Mouse (Mus musculus): Measurements from ENCODE around the gene Bank1.

Bank1 gene

GRCm38 (mm10) chr3:136106452-136106851 is 219.4 kb downstream of the Bank1 start:
- no peak for DNase-seq (ENCODE audit: low read depth, low spot score)

- DNase-seq (ENCODE audit: low read depth, low spot score): no peak
These were observed 222.5 kb downstream of the Bank1 start for GRCm38 (mm10) chr3:136103339-136103738.

GRCm38 (mm10) chr3:136100973-136101500 is 224.8 kb downstream of the Bank1 start:
- no peak for DNase-seq (ENCODE audit: low read depth, low spot score)

GRCm38 (mm10) chr3:136100292-136100691 is 225.6 kb downstream of the Bank1 start:
- DNase-seq (ENCODE audit: low read depth, low spot score): no peak

GRCm38 (mm10) chr3:136086948-136087660 is 238.8 kb downstream of the Bank1 start:
- no peak for DNase-seq (ENCODE audit: low read depth, low spot score)

- DNase-seq (ENCODE audit: low read depth, low spot score): no peak
These were observed 239.4 kb downstream of the Bank1 start for GRCm38 (mm10) chr3:136086431-136086830.

GRCm38 (mm10) chr3:136085077-136085476 is 240.8 kb downstream of the Bank1 start:
- DNase-seq (ENCODE audit: low read depth, low spot score): no peak

- no peak for DNase-seq (ENCODE audit: low read depth, low spot score)
These were observed 241.8 kb downstream of the Bank1 start for GRCm38 (mm10) chr3:136084066-136084465.

- DNase-seq (ENCODE audit: low read depth, low spot score): no peak
These were observed 244.6 kb downstream of the Bank1 start for GRCm38 (mm10) chr3:136081264-136081663.

GRCm38 (mm10) chr3:136078535-136078934 is 247.3 kb downstream of the Bank1 start:
- DNase-seq (ENCODE audit: low read depth, low spot score): no peak

GRCm38 (mm10) chr3:136070394-136070793 is 255.5 kb downstream of the Bank1 start:
- no peak for DNase-seq (ENCODE audit: low read depth, low spot score)

GRCm38 (mm10) chr3:136061907-136062306 is 264.0 kb downstream of the Bank1 start:
- no peak for DNase-seq (ENCODE audit: low read depth, low spot score)

GRCm38 (mm10) chr3:136050635-136051034 is 275.2 kb downstream of the Bank1 start:
- no peak for DNase-seq (ENCODE audit: low read depth, low spot score)

GRCm38 (mm10) chr3:136050215-136050614 is 275.7 kb downstream of the Bank1 start:
- no peak for DNase-seq (ENCODE audit: low read depth, low spot score)

- no peak for DNase-seq (ENCODE audit: low read depth, low spot score)
These were observed 277.8 kb downstream of the Bank1 start for GRCm38 (mm10) chr3:136048026-136048425.

GRCm38 (mm10) chr3:136045381-136045780 is 280.5 kb downstream of the Bank1 start:
- DNase-seq (ENCODE audit: low read depth, low spot score): no peak

GRCm38 (mm10) chr3:136040041-136040440 is 285.8 kb downstream of the Bank1 start:
- DNase-seq (ENCODE audit: low read depth, low spot score): no peak

GRCm38 (mm10) chr3:136039446-136039845 is 286.4 kb downstream of the Bank1 start:
- no peak for DNase-seq (ENCODE audit: low read depth, low spot score)

- no peak for DNase-seq (ENCODE audit: low read depth, low spot score)
These were observed 288.6 kb downstream of the Bank1 start for GRCm38 (mm10) chr3:136037254-136037653.

GRCm38 (mm10) chr3:136035784-136036183 is 290.1 kb downstream of the Bank1 start:
- DNase-seq (ENCODE audit: low read depth, low spot score): no peak

- DNase-seq (ENCODE audit: low read depth, low spot score): no peak
These were observed 301.0 kb downstream of the Bank1 start for GRCm38 (mm10) chr3:136024876-136025275.

- DNase-seq (ENCODE audit: low read depth, low spot score): no peak
These were observed 308.3 kb downstream of the Bank1 start for GRCm38 (mm10) chr3:136017517-136017916.

GRCm38 (mm10) chr3:136010616-136011015 is 315.2 kb downstream of the Bank1 start:
- DNase-seq (ENCODE audit: low read depth, low spot score): no peak
